Mouse (Mus musculus) testis, postnatal 14 days (tissue): Measurements from ENCODE around the gene Kremen2.

Source experiments
- DNase-seq: peaks from one replicate; pipeline ENCODE4 v3.0.0; 2021; ENCODE audit warnings: low spot score

The Kremen2 gene

DNA sequence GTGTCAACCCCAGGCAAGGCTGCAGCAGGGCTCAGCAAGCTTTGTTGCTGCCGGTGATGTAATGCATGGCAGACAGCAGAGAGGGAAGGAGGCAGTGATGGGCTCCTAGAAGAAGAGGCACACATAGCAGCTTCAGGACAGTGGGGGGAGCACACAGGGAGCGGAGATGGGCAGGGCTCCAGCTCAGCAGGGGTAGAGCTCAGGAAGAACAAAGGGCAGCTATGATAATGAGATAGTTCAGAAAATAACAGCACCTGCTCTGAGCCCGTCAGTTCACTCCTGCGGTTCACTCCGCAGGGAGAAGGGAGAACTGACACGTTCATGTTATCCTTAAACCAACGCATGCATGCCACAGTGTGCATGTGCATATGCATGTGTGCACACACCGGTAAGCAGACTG, 13.2 kb upstream of the Kremen2 start:
- DNase-seq: no peak

DNA sequence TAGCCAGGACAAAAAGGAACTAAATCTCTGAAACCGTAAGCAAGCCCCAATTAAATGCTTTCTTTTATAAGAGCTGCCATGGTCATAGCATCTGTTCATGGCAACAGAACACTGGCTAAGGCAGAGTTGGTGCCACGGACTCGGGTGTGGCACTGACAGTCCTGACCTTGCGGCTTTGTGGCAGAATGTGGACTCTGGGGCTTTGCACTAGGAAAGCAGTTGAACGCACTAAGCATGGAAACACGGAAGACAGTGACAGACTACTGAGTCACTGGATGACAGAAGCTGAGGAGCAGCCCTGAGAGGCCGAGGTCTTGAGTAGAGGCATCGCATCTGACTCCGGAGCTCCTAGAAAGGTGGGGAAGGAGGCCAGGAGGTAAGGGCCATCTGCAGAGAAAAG, 11.9 kb upstream of the Kremen2 start:
- no peak for DNase-seq

DNA sequence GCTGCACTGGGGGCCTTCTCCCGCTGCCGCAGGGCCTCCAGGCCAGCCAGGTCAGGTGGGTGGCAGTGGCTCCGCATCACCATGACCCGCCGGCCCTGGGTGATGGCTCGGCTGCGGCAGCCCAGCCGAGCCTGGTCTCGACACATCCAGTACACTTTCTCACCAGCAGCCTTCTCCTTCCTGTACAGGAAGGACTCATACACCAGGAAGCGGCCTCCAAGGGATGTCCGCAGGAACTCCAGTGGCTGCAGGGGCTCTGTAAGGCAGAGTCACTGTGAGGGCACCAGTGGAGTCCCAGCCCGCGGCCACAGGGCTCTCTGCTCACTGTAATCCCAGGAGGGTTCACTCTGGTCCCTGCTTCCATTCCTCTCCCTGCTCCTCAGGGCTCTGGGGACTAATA, 10.1 kb upstream of the Kremen2 start:
- no peak for DNase-seq

DNA sequence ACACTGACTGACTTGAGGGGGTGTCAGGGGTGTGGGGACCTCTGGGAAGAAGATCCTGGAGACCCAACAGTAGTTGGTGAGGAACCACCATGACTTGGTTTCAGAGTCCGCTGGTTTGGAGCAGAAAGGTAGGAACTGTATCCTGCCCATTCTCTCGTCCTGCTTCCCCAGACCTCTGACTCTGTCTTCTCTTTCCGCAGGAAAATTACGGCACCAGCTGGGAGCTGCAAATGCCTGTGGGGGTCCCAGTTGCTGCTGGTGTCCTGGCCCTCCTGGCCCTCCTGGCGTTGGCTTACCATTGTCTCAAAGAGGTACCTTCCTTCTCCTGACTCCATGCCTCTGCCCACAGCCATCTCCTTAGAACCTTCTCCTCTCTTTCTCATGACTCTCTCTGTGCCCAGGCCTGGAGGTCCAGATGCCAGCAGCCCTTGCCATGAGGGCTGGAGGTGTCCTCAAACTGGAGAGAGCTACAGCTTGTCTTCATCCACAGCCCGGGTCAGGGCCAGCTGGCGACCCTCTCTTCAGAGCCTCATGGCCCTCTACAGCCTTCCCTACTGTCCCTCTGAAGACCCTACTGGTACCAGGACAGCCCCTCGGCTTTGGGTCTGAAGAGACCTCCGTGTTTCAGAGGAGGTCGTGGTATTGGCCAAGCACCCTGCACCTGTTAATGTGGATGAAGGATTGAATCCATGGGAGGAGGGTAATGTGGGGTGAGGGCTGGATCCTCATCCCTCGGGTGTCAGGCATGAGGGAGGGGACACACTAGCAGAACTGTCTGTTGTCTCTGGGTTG, 4.0 kb upstream of the Kremen2 start:
- no peak for DNase-seq

DNA sequence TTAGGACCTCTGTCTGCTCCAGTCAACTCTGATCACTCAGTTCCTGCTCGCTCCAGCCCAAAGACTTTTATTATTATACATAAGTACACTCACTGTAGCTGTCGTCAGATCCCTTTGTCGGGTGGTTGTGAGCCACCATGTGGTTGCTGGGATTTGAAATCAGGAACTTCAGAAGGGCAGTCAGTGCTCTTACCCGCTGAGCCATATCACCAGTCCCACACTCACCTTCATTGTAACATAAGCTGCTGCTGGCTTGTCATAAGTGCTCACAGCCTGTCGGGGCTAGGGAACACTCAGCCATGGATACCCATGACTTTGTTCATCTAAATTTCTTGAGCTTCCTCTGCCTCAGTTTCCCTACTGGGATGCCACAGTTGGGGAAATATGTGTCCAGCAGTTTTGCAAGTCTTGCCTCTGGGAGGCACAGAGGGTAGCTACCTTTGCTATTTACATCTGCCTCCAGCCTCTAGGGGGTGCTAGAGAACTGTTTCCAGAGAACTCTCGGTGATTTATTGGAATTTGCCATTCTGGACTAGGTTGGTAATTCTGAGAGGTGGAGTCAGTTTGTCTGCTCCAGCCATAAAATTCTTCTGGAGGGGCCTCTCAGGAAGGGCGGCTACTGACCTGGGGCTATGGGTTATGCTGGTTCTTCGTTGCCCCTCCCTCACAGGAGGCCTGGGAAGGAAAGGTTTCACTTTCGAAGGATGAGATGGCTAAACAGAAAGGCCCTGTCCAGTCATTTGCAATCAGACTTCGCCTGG, 3.2 kb upstream of the Kremen2 start:
- no peak for DNase-seq

DNA sequence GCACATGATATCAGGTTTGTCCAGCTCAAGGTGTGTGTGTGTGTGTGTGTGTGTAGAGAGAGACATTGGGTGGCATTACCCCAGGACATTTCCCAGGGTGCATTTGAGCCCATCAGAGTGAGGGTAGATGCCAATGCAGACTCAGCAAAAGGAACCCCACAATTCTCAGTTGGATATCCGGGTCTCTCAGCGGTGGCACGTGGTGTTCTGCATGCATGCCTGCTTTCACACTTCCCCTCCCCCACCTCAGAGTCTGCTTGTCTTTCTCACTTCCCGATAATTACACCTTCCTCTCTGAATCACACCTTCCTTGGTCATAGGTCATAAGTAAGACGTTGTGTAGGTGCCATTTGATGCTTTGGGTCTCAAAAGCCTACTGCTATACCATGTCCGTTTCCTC, 2.4 kb upstream of the Kremen2 start:
- no peak for DNase-seq

DNA sequence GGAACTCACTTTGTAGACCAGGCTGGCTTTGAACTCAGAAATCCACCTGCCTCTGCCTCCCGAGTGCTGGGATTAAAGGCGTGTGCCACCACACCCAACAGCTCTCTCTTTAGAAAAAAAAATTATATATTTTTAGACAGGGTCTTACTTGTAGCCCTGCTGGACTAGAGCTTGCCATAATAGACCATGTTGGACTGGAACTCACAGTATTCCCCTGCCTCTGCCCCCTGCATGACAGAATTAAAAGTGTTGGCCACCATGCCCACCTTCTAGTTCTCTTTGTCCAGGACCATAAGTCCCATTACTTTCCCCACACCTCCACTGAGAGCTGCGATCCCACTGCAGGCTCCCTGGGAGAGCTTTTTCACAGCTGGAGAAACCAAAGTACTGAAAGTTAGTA, 1.8 kb upstream of the Kremen2 start:
- no peak for DNase-seq

DNA sequence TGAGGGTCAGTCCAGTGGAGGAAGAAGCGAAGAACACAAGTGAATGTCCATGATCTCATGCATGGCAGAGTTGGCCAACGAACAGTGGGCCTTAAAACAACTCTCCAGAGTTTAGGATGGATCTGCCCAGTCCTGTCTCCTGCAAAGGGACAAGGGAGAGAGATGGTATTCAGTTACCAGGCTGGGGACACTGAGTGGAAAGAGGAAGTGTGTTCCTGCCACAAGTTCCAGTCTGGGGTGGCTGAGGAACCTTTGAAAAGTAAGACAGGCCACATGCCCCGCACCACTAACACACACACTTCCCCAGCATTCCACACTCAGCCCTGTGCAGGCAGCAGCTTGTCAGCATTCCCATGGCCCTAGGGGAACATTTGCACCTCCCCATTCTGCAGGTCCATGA, 1.1 kb upstream of the Kremen2 start:
- no peak for DNase-seq

DNA sequence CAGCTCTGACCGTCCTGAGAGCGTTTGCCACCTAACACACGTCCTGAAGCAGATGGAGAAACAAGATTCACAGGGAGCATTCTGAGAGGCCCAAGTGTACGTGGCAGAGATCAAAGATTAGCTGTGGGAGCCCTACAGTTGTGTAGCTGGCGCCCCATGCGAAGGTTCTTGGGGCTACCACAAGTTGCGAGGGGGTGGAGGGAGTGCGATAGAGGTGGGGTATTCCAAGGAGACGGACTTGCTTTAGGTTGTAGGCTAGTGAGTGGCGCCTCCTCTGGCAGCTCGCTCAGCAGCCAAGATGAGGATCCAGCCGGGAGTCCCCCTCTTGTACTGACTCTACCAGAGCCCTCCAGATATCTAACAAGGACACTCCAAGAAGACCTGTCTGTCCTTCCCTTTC, 678 bp upstream of the Kremen2 start:
- DNase-seq: no peak

DNA sequence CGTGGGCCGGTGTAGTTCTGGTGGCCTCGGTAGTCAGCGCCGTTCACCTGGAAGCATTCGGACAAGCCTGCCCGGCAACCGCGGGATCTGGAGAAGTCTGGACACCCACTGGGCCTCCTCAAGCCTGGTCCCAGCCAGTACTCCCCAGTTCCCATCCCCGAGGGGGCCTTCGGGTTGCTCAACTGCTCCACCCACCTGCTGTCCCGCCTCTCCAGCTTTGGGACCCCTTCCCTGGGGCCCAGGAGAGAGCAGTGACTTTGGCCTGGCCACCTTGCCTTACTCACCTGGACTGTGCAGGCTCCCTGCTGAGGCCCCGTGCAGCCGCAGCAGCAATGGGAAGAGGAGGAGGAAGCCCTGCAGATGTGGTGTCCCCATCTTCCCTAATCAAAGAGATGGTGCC, 982 bp downstream of the Kremen2 start:
- DNase-seq: no peak

DNA sequence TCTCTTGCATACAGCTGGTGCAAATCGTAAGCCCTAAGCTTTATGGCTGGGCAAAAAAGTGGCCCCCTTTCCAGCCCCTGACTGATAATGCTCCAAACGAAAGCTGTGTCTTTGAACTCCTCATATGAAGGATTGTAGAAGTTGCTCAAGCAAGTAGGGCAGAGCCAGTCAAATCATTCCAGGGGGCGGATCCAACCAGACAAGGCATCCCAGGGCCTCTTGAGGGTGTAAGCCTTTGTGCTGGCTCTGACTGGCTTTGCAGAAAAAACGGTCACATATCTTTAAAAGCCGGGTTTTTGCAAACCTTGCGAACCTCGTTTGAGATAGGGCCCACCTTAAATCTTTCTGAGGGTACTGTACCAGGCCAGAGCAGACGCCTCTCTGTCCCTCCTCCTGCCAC, 1.6 kb downstream of the Kremen2 start:
- DNase-seq: no peak

DNA sequence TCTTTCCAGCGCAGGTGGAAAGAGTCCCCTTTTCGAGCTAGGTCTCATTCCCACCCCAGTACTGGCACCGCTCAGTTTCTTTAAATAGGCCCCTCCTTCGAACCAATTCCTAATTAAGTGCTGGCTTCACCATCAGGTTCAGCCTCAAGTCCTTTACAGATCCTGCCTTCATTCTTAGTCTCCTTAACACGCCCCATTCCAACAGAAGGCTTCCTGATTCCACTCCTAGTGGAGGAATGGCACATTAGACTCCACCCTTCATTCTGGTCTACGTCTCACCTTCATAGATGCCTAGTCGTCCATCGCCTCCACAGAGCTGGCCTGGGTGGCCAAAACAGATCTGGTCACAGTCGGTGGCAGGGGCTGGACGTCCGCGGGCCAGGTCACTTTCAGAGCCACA, 2.7 kb downstream of the Kremen2 start:
- DNase-seq: no peak

DNA sequence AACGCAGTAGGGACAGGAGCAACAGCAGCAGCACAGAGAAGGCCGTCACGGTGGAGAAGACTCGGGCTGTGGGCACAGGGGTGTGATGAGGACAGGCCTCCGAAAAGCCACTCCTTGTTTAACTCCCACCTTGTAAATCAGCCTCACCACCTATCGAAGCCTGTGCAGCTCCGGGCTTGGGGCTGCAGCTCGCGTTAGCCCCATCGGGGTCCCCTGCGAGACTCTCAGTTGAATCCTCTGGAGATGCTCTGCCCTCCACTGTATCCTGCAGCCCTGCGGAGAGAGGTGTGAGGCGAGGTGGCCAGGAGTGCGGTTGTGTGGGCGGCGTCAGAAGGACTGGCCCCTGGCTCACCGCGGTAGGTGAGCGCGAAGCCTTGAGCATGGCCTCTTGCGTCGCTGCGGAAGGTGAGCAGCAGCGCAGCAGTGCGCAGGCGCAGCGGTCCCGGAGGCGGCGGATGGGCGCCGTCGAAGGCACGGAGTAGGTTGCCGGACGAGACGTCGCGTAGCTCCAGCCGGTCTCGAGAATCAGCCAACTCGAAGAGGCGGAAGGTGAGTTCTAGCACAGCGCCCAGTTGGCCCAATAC, 3.3 kb downstream of the Kremen2 start:
- DNase-seq: no peak

DNA sequence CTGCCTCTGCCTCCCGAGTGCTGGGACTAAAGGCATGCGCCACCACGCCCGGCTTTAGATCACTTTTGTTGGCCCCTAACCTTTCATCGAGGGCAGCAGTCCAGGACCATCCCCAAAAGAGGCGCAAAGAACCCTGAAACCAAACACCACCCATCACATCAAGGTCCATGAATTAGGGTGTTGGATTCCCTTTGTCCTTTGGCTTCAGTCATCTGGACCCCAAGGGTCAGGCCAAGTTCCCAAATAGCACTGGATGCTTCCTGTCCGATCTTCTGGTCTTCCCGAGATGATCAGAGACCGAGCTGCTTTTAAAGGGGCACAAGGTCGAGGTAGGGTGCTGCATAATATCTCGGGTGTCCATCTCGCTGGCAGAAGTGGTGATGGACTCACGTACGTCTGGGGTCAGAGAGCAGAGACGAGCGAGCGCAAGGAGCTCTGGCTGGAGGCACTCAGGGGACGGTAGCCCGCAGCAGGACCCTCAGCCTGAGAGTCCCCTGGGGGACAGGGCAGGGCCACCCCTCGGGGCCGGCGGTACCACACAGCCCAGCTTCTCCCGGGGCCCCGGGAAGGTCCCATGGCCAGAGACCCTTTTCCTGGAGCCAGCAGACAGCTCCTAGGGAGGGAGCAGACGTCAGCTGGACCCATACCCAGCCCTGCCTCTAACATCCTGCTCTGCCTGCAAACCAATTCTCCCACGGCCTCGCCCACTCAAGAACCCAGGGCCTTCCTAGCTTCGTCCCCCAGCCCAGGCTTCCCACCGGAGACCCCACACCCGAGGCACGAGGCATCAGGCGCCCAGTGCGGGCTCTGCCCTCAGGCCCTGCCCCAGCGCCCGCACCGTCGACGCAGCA, 4.0 kb downstream of the Kremen2 start:
- no peak for DNase-seq

DNA sequence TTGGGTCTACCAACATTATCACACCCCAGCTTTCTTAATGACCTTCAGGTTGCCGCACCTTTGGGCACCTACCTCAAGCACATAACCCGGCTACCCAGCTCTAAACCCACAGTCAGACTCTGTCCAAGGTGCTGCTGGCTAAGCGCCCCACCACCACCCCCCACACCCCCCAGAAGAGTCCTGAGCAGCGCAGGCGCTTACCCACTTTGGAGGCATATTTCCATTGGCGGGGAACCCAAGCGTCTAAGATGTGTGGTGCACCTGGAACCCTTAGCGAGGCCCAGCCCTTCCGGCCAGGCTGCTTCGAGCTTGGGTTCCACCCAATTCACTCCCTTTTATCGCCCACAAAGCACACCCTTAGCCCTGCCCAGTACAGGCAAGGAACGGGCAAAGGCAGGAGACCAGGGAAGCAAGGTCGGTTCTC, 5.0 kb downstream of the Kremen2 start, which contains the start of gene Paqr4:
Gene Paqr4, minus strand, starts transcription at position 270 of the 424 bp plus-strand sequence.
- no peak for DNase-seq

DNA sequence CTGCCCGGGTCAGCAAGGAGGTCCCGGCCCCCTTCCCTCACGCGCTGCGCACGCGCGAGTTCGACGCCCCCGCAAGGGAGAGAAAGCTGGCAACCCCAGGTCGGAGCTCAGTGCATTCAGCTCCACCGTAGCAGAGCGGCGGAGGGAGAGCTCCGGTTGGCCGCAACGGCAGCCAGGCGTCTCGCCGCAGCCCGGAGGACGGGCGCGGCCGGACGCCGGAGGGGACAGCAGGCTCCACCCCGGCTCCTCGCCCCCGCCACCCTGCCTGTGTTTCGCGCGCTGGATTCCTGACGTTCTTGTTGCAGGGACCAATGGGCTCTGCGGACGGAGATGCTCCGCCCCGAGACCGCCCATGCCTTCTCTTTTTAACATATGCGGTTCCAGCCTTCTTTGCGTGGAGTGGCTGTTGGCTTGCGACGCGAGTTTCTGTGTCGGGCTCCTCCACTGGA, 5.5 kb downstream of the Kremen2 start:
- peak; percentile 83 for DNase-seq

DNA sequence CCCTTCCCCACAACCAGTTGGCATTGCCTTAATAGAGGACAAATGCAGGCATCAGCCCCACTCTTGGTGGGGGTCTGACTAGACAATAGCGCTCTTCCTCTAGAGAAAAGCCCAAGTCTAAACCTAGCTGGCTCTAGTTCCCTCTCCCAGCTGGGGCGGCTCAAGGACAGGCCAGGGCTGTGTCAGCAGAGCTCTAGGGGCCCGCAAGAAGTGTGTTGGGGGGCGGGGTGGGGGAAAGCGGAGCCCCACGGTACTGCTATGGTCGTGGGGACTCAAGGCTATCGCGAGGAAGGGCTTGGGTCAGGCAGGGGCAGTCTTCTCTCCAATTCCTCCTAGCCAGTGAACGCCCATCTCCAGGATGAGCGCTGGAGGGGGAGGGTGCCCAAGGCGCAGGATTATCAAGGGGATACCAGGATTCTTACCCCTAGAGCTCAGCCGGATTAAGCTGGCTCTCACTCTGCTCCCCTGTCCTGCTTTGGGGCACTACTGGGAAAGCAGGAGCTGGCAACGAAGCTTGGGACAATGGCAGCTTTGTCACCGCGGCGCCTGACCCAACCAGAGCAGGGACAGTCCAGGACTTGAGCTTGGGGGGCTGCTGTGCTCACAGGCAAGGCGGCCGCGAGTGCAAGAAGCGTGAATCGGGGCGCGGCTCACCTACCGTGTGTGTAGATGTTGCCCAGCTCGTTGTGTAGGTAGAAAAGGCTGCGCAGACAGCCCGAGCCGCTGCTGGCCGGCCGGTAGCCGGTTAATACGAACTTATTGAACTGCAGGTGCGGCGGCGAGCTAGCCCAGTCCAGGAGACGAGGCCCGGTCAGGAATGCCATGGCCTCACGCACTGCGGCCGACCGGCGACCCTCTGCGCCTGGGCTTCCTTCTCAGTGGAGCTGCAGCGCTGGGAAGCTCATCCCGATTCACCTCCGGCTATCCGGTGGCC, 6.2 kb downstream of the Kremen2 start:
- DNase-seq: no peak

DNA sequence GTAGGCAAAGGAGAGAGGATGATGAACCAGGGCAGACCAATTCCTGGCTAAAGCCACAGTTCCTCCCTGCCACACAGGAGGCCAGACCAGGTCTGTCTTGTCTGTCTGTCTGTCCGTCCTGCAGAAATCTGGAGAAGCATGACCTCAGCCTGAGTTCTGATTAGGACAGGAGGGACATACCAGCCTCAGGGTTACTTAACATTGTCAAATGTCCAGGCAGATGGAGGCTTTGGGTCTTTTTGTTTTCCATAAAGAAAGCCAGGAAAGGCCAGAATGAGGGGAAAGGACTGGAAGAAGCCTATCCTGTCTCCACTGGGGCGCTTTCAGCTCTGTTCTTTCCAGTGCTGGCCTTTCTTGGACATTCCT, 6.8 kb downstream of the Kremen2 start:
- no peak for DNase-seq

DNA sequence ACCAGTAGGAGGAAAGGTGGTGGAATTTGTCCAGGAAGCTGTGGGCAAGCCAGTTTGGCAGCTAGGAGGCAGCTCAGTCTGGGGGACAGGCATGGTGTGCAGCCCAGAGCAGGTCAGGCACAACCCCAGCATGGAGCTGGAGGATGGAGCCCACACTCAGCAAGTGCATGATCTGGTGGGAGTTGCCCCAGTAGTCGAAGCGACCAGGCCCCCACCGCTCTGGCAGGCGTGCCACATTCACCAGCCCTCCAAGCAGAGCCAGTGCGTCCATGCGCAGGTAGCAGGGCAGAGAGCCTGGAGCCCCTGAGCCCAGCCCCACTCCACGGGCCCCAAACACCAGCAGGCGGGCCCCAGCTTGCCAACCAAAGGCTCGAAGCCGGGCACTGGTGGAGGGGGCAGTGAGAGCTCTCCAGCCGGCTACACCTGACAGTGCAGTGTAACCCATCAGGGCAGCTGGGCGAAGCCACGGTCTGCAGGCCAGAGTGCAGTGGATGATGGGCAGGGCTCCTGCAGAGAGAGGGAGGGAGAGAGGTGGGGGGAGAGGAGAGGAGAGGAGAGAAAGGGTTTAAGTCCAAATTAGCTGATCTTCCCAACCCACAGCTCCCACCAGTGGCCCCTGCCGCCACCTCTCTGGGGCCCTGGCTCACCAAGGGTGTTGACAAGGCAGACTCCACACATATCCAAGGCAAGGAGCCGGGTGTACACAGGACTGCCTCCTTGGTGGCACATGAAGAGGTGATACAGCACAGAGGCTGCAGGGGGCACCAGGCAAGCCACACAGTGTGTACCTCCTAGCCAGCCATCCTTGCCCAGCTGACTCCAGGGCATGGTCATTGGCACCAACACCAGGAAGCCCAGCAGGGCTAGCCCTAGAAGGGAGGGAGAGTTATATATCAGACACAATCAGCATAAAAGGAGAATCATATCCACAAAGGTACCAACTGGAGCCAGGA, 7.9 kb downstream of the Kremen2 start:
- DNase-seq: no peak

DNA sequence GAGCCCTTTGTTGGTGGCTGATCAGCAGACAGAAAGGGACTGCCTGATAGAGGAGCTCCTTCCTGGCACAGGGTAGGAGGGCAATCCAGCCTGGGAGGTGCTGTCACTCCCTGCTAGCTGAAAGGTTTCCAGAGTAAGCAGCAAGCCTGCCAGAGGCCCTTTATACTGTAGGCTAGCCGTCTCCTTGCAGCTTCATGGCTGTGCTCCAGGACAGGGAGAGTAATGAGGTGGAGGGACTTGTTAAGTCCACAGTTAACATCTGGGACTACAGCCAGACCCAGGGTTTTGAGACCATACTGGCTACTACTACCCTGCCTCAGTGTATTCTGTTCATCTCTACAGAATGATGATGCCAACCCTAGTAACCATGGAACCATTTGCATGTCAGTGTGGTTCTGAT, 11.3 kb downstream of the Kremen2 start:
- DNase-seq: no peak
